Mouse (Mus musculus) spleen, adult 12 weeks (tissue): ENCODE results near the gene Slc38a4.

Experiments used
- DNase-seq: peaks from one replicate; pipeline ENCODE4 v3.0.0; 2022; ENCODE audit warnings: low spot score

Gene Slc38a4

GRCm38 (mm10) chr15:97054131-97054530 lies 1.6 kb downstream of the Slc38a4 start:
- no peak for DNase-seq

- no peak for DNase-seq
These were observed 5.3 kb downstream of the Slc38a4 start for GRCm38 (mm10) chr15:97050436-97050835.

- no peak for DNase-seq
These were observed 5.7 kb downstream of the Slc38a4 start for GRCm38 (mm10) chr15:97050011-97050410.

GRCm38 (mm10) chr15:97049281-97049841 lies 6.4 kb downstream of the Slc38a4 start:
- DNase-seq, result no peak

GRCm38 (mm10) chr15:97048267-97048666 lies 7.5 kb downstream of the Slc38a4 start:
- no peak for DNase-seq

- no peak for DNase-seq
These were observed 11.8 kb downstream of the Slc38a4 start for GRCm38 (mm10) chr15:97043921-97044320.

GRCm38 (mm10) chr15:97042001-97042491 lies 13.7 kb downstream of the Slc38a4 start:
- no peak for DNase-seq

GRCm38 (mm10) chr15:97041182-97041581 lies 14.6 kb downstream of the Slc38a4 start:
- DNase-seq, result no peak

- no peak for DNase-seq
These were observed 18.0 kb downstream of the Slc38a4 start for GRCm38 (mm10) chr15:97037710-97038109.

GRCm38 (mm10) chr15:97035892-97036291 lies 19.9 kb downstream of the Slc38a4 start:
- no peak for DNase-seq

- no peak for DNase-seq
These were observed 22.2 kb downstream of the Slc38a4 start for GRCm38 (mm10) chr15:97033485-97033991.

- DNase-seq, result no peak
These were observed 23.9 kb downstream of the Slc38a4 start for GRCm38 (mm10) chr15:97031886-97032285.

GRCm38 (mm10) chr15:97030984-97031492 lies 24.7 kb downstream of the Slc38a4 start:
- no peak for DNase-seq

- no peak for DNase-seq
These were observed 25.6 kb downstream of the Slc38a4 start for GRCm38 (mm10) chr15:97030136-97030535.

- no peak for DNase-seq
These were observed 26.5 kb downstream of the Slc38a4 start for GRCm38 (mm10) chr15:97029064-97029791.

- DNase-seq, result no peak
These were observed 27.1 kb downstream of the Slc38a4 start for GRCm38 (mm10) chr15:97028651-97029050.

GRCm38 (mm10) chr15:97028046-97028634 lies 27.6 kb downstream of the Slc38a4 start:
- DNase-seq, result no peak

GRCm38 (mm10) chr15:97026670-97027069 lies 29.1 kb downstream of the Slc38a4 start:
- DNase-seq, result no peak

GRCm38 (mm10) chr15:97022764-97023163 lies 33.0 kb downstream of the Slc38a4 start:
- DNase-seq, result no peak

GRCm38 (mm10) chr15:97022213-97022612 lies 33.5 kb downstream of the Slc38a4 start:
- no peak for DNase-seq

GRCm38 (mm10) chr15:97020221-97020620 lies 35.5 kb downstream of the Slc38a4 start:
- no peak for DNase-seq

GRCm38 (mm10) chr15:97019323-97019722 lies 36.4 kb downstream of the Slc38a4 start:
- DNase-seq, result no peak

- DNase-seq, result no peak
These were observed 38.6 kb downstream of the Slc38a4 start for GRCm38 (mm10) chr15:97017195-97017594.
